Mouse (Mus musculus): ENCODE data around the gene Ndufa1.
"Not testable (repeated sequence)": the region's sequence is repeated elsewhere in the genome, so short reads cannot be mapped to it uniquely, and the experiment has no call there.

DNA sequence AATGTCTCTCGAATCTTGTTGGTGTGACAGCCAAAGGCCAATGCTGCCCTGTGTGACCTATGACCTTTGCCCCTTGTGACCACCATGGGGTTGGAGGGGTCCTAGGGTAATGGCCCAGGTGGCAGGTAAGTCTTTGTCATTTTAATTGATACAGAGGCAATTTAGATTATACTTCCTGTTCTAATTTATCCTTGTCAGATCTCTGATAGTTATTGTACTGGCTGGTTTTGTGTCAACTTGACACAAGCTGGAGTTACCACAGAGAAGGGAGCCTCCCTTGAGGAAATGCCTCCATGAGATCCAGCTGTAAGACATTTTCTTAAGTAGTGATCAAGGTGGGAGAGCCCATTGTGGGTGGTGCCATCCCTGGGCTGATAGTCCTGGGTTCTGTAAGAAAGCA is 31.2 kb upstream of the Ndufa1 start, which contains the start of gene Rhox1:
- not testable (repeated sequence) for TF ChIP-seq POLR2A (IDR thresholded peaks at IDR 0.05; ENCODE audit: insufficient read length, low read depth); MYOG (IDR thresholded peaks at IDR 0.05; ENCODE audit: control insufficient read depth in 1 of 3, insufficient read depth in 1 of 3, insufficient read length in 2 of 3, low read depth in 2 of 3); MYOD1 (IDR thresholded peaks at IDR 0.05; ENCODE audit: control insufficient read depth in 1 of 3, insufficient read length in 2 of 3, low read depth in 2 of 3); POLR2AphosphoS2 (IDR thresholded peaks at IDR 0.05; ENCODE audit: insufficient read length, low read depth)
